Mouse (Mus musculus) kidney, postnatal 25 days (tissue): ENCODE data around the gene Il13ra1.

ENCODE experiments used
- DNase-seq, 2 experiments: peaks; one replicate each; pipeline ENCODE4 v3.0.0; 2021; ENCODE audit warnings: mixed read lengths in 2 of 2

Il13ra1 gene

GRCm38 (mm10) chrX:36111622-36112421 lies at the start of gene Il13ra1:
Gene Il13ra1 (plus strand): TSS chrX:36112110.
- peak; percentile 61 to 82 for DNase-seq

GRCm38 (mm10) chrX:36073997-36074396 lies 37.9 kb upstream of the Il13ra1 start:
- no peak for DNase-seq

GRCm38 (mm10) chrX:36077164-36077563 lies 34.7 kb upstream of the Il13ra1 start:
- DNase-seq = no peak

GRCm38 (mm10) chrX:36082917-36083316 lies 29.0 kb upstream of the Il13ra1 start:
- no peak for DNase-seq

- no peak for DNase-seq
These were observed 23.2 kb upstream of the Il13ra1 start for GRCm38 (mm10) chrX:36088464-36089256.

- DNase-seq = no peak
These were observed 11.0 kb upstream of the Il13ra1 start for GRCm38 (mm10) chrX:36100883-36101282.

- no peak for DNase-seq
These were observed 10.6 kb upstream of the Il13ra1 start for GRCm38 (mm10) chrX:36101318-36101717.

GRCm38 (mm10) chrX:36108601-36109000 lies 3.3 kb upstream of the Il13ra1 start:
- DNase-seq = no peak

- no peak for DNase-seq
These were observed 476 bp downstream of the Il13ra1 start for GRCm38 (mm10) chrX:36112422-36112750.

- DNase-seq = no peak
These were observed 3.3 kb downstream of the Il13ra1 start for GRCm38 (mm10) chrX:36115171-36115570.

- no peak for DNase-seq
These were observed 17.3 kb downstream of the Il13ra1 start for GRCm38 (mm10) chrX:36129037-36129770.

GRCm38 (mm10) chrX:36129771-36130108 lies 17.8 kb downstream of the Il13ra1 start:
- no peak for DNase-seq

GRCm38 (mm10) chrX:36136346-36136745 lies 24.4 kb downstream of the Il13ra1 start:
- no peak for DNase-seq

- DNase-seq = no peak
These were observed 30.2 kb downstream of the Il13ra1 start for GRCm38 (mm10) chrX:36141994-36142639.

GRCm38 (mm10) chrX:36146746-36147145 lies 34.8 kb downstream of the Il13ra1 start:
- no peak for DNase-seq

GRCm38 (mm10) chrX:36150100-36150499 lies 38.2 kb downstream of the Il13ra1 start:
- DNase-seq = no peak

GRCm38 (mm10) chrX:36156677-36157076 lies 44.8 kb downstream of the Il13ra1 start:
- no peak for DNase-seq

GRCm38 (mm10) chrX:36161567-36161966 lies 49.7 kb downstream of the Il13ra1 start:
- DNase-seq = peak; percentile 45 to 46

GRCm38 (mm10) chrX:36183625-36184024 lies 71.7 kb downstream of the Il13ra1 start:
- peak; percentile 51 to 59 for DNase-seq

- no peak for DNase-seq
These were observed 74.1 kb downstream of the Il13ra1 start for GRCm38 (mm10) chrX:36186036-36186435.

GRCm38 (mm10) chrX:36186443-36186842 lies 74.5 kb downstream of the Il13ra1 start:
- DNase-seq = no peak

- DNase-seq = no peak
These were observed 82.0 kb downstream of the Il13ra1 start for GRCm38 (mm10) chrX:36193951-36194350.
